Mouse (Mus musculus): ENCODE data around the gene Lcmt2. TPM values are rescaled to one million over a fixed set of nuclear protein-coding genes. Genes with fewer than 3 reads are reported as not detected.
"Not testable (repeated sequence)": the region's sequence is repeated elsewhere in the genome, so short reads cannot be mapped to it uniquely, and the experiment has no call there.

Lcmt2 gene
- total and polyA plus RNA-seq, 3 experiments, result 6.2 to 11.5 (median 10.8) TPM

DNA sequence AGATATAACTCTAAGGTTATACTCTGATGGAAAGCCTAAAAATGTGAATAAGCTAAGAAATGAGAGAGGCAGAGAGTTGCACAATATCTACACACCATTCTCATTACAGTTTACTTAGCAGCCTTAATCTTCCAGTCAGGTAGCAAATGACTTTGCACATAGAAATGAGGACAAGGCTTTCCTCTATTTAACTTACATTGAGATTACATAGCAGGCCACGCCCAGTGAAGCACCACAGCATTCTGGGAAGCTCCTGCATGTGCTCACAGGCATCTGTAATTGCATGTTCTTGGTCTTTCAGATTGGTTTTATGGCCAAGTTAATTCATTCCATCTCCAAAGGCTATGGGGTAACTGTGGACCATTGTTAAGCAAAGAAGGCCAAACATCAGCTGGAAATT lies 7.6 kb downstream of the Lcmt2 start:
- Histone ChIP-seq H3K79me2 (replicated peaks; ENCODE audit: control insufficient read depth, insufficient read depth, low read length) (no peaks in the 10 kb centered on the region), H3K36me3 (ENCODE audit: control insufficient read depth, insufficient read depth, low read length) (peaks cover 3% of the 10 kb centered on the region; the same call in 1 of the 2 replicates), H3K27me3 (ENCODE audit: control insufficient read depth, insufficient read depth, low read length) (no peaks in the 10 kb centered on the region), H3K4me1 (ENCODE audit: control insufficient read depth, insufficient read depth, low read length) (peaks cover 2% of the 10 kb centered on the region; the same call in 1 of the 2 replicates), H3K27ac (no peak overlapping the region), H3K9ac (ENCODE audit: low read depth, low read length) (no peak overlapping the region), H3K4me3 (no peak overlapping the region)
- 58% methylated on average over 1 of the region's 1 CpGs for WGBS
- intact Hi-C loops (cut with DNase I), result no loop called here
- no peak for DNase-seq
- TF ChIP-seq POLR2A (IDR thresholded peaks at IDR 0.05; ENCODE audit: insufficient read depth, low read depth, low read length), result no peak

DNA sequence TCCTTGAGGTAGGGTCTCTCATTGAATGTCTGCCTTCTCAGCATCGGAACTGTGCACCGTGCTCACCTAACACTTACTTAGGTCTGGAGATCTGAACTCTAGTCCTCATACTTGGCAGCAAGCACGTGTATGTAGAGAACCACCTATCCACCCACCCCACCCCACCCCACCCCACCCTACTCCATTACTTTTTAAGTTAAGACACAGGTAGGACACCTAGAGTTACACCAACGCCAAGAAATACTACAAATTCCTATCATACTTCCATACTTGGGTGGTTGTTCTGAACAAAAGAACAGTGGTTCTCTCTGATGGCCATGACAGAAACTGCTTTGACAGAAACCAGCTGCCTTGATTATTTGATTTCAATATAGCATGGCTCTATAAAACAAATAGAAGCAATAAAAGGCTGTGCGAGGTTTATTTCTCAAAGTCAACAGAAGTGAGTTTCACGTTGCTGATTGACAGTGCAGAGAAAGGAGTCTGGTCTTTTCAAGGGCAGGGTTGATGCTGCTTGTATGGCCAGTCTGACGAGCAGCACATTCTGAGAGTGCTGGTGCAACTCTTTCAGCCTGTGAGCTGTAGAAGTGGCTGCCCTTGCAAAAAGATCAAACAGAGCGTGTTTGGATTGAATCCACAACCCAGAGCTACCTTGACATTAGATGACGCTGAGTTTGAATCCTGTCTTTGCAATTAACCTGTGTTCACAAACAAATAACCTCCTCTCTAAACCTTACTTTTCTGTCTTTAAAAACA lies 11.4 kb downstream of the Lcmt2 start:
- Histone ChIP-seq H3K9ac (ENCODE audit: low read depth, low read length) (no peak overlapping the region), H3K27ac (no peak overlapping the region), H3K36me3 (ENCODE audit: control insufficient read depth, insufficient read depth, low read length) (no peaks in the 10 kb centered on the region), H3K79me2 (replicated peaks; ENCODE audit: control insufficient read depth, insufficient read depth, low read length) (no peaks in the 10 kb centered on the region), H3K4me3 (no peak overlapping the region), H3K4me1 (ENCODE audit: control insufficient read depth, insufficient read depth, low read length) (no peaks in the 10 kb centered on the region), H3K27me3 (ENCODE audit: control insufficient read depth, insufficient read depth, low read length) (no peaks in the 10 kb centered on the region)
- WGBS, result 67% methylated on average over 9 of the region's 9 CpGs
- intact Hi-C loops (cut with DNase I), result no loop called here
- DNase-seq, result no peak
- no peak for TF ChIP-seq POLR2A (IDR thresholded peaks at IDR 0.05; ENCODE audit: insufficient read depth, low read depth, low read length)
- TF ChIP-seq EP300 (IDR thresholded peaks at IDR 0.05; ENCODE audit: insufficient read depth, low read depth, low read length), result no peak
- no peak for TF ChIP-seq CTCF (IDR thresholded peaks at IDR 0.05)

DNA sequence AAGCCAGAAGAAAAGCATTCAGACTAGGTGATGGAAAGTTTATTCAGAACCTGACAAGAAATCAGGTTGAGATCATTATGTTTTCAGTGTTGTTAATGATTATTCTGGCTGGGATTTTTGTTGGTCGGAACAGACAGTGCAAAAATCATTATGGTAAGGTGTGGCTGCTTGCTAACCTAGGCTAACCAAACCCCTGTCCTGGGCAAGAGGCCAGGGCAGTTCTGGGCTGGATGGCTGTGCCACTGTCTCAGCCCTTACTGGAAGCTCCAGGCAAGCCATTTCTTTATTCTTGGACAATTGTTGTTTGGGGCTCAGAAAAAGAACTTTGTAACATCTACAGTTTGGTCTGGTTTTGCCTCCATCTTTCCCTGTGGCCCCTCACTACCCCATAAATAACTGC lies 12.9 kb downstream of the Lcmt2 start:
- WGBS, result 65% methylated on average over 1 of the region's 1 CpGs
- no peak for DNase-seq
- no peaks in the 10 kb centered on the region for H3K36me3 ChIP-seq (ENCODE audit: control insufficient read depth, insufficient read depth, low read length)
- intact Hi-C loops (cut with DNase I), result no loop called here
- no peaks in the 10 kb centered on the region for H3K27me3 ChIP-seq (ENCODE audit: control insufficient read depth, insufficient read depth, low read length)
- no peak overlapping the region for H3K27ac ChIP-seq
- TF ChIP-seq POLR2A (IDR thresholded peaks at IDR 0.05; ENCODE audit: insufficient read depth, low read depth, low read length), result no peak
- no peak overlapping the region for H3K9ac ChIP-seq (ENCODE audit: low read depth, low read length)
- no peak overlapping the region for H3K4me3 ChIP-seq
- H3K4me1 ChIP-seq (ENCODE audit: control insufficient read depth, insufficient read depth, low read length), result no peaks in the 10 kb centered on the region
- H3K79me2 ChIP-seq (replicated peaks; ENCODE audit: control insufficient read depth, insufficient read depth, low read length), result no peaks in the 10 kb centered on the region

- H3K36me3 ChIP-seq (ENCODE audit: control insufficient read depth, insufficient read depth, low read length); DNase-seq; H3K27ac ChIP-seq; H3K27me3 ChIP-seq (ENCODE audit: control insufficient read depth, insufficient read depth, low read length); H3K4me3 ChIP-seq; H3K9ac ChIP-seq (ENCODE audit: low read depth, low read length); H3K4me1 ChIP-seq (ENCODE audit: control insufficient read depth, insufficient read depth, low read length); H3K79me2 ChIP-seq (replicated peaks; ENCODE audit: control insufficient read depth, insufficient read depth, low read length); intact Hi-C loops (cut with DNase I): not testable (repeated sequence)
- WGBS, result 95% methylated on average over 5 of the region's 5 CpGs
These were observed 14.2 kb downstream of the Lcmt2 start for GRCm38 (mm10) chr2:121126302-121126701.

DNA sequence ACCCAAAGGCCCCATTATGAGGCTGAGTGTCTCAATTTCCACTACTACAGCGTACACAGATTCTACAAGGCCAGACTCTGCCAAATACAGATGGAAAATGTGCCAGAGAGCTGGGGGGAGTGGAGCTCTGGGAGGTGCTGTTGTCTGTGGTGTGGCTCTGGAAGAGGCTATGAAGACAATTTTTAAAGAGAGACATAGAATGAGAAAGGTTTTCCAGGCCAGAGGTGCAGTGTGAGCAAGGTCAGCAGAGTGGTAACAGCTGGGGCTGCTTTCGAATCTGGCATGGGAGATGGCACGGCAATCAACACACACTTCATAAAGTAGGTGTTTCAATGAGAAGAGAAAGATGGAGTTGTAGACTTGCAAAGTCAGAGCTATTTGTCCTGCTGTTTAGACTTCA lies 21.2 kb downstream of the Lcmt2 start:
- no peaks in the 10 kb centered on the region for H3K27me3 ChIP-seq (ENCODE audit: control insufficient read depth, insufficient read depth, low read length)
- no peaks in the 10 kb centered on the region for H3K4me1 ChIP-seq (ENCODE audit: control insufficient read depth, insufficient read depth, low read length)
- no peak for DNase-seq
- no peaks in the 10 kb centered on the region for H3K79me2 ChIP-seq (replicated peaks; ENCODE audit: control insufficient read depth, insufficient read depth, low read length)
- no peak overlapping the region for H3K9ac ChIP-seq (ENCODE audit: low read depth, low read length)
- no peak overlapping the region for H3K27ac ChIP-seq
- TF ChIP-seq EP300 (IDR thresholded peaks at IDR 0.05; ENCODE audit: insufficient read depth, low read depth, low read length) (no peak), POLR2A (IDR thresholded peaks at IDR 0.05; ENCODE audit: insufficient read depth, low read depth, low read length) (no peak), CTCF (IDR thresholded peaks at IDR 0.05) (no peak)
- intact Hi-C loops (cut with DNase I), result no loop called here
- no peaks in the 10 kb centered on the region for H3K36me3 ChIP-seq (ENCODE audit: control insufficient read depth, insufficient read depth, low read length)
- 86% methylated on average over 3 of the region's 3 CpGs for WGBS
- no peak overlapping the region for H3K4me3 ChIP-seq

DNA sequence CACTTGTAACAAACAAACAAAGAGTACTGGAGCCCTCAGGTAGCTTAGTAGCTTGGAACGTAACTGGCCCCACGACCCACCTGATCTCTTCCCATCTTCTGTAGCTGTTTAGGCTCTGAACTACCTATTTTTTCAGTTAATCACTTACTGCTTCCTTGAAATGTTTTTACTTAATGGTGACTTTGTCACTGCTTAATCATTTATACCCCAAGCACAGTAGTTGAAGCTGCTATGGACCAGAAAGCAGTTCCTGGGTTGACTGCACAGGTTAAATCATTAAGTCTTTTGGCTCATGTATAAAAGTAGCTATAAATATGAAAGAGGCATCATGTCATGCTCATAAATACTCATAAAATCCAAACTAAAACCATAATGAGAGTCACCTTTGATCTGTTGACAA lies 25.0 kb downstream of the Lcmt2 start:
- Histone ChIP-seq H3K4me1 (ENCODE audit: control insufficient read depth, insufficient read depth, low read length) (no peaks in the 10 kb centered on the region; the same call in 1 of the 2 replicates), H3K27ac (no peak overlapping the region), H3K4me3 (no peak overlapping the region), H3K9ac (ENCODE audit: low read depth, low read length) (no peak overlapping the region), H3K79me2 (replicated peaks; ENCODE audit: control insufficient read depth, insufficient read depth, low read length) (no peaks in the 10 kb centered on the region), H3K27me3 (ENCODE audit: control insufficient read depth, insufficient read depth, low read length) (no peaks in the 10 kb centered on the region), H3K36me3 (ENCODE audit: control insufficient read depth, insufficient read depth, low read length) (no peaks in the 10 kb centered on the region)
- whole genome bisulfite sequencing, result 92% methylated on average over 2 of the region's 2 CpGs
- DNase-seq, result no peak
- intact Hi-C loops (cut with DNase I), result no loop called here
- no peak for TF ChIP-seq CTCF (IDR thresholded peaks at IDR 0.05)
- TF ChIP-seq EP300 (IDR thresholded peaks at IDR 0.05; ENCODE audit: insufficient read depth, low read depth, low read length), result no peak
- TF ChIP-seq POLR2A (IDR thresholded peaks at IDR 0.05; ENCODE audit: insufficient read depth, low read depth, low read length), result no peak

Data from heart, adult 2 months (tissue).